Mouse (Mus musculus) neural tube, embryonic 12.5 days (tissue): ENCODE measurements at regions not wholly inside any gene's neighbourhood (a gene's known extent, or its start where the extent isn't known, plus 50 kb on each side); places are given as distances from the start of the nearest gene placed in this dataset.

Source experiments
- ATAC-seq: fragments of 200-750 bp; cut with Nextera tagmentation; 2 replicates; pipeline ENCODE4 v1.8.0; 2017; ENCODE audit warnings: low read depth, mild to moderate bottlenecking, moderate TSS enrichment, moderate library complexity; ENCODE audit not compliant: low FRiP score
- H3K27ac ChIP-seq: fragments of 300-500 bp; sonication (generic); 2 replicates; pipeline ENCODE4 v1.5.1; 2016
- H3K27me3 ChIP-seq: fragments of 300-500 bp; sonication (generic); replicated peaks from 2 replicates; pipeline ENCODE4 v1.6.1; 2016; ENCODE audit warnings: mild to moderate bottlenecking
- H3K36me3 ChIP-seq: fragments of 300-500 bp; sonication (generic); 2 replicates; pipeline ENCODE4 v1.6.1; 2016; ENCODE audit warnings: mild to moderate bottlenecking
- H3K4me1 ChIP-seq: fragments of 300-500 bp; sonication (generic); 2 replicates; pipeline ENCODE4 v1.6.1; 2016
- H3K4me2 ChIP-seq: fragments of 300-500 bp; sonication (generic); replicated peaks from 2 replicates; pipeline ENCODE4 v1.6.1; 2016; ENCODE audit warnings: mild to moderate bottlenecking
- H3K4me3 ChIP-seq: fragments of 300-500 bp; sonication (generic); 2 replicates; pipeline ENCODE4 v1.5.1; 2016
- H3K9ac ChIP-seq: fragments of 300-500 bp; sonication (generic); 2 replicates; pipeline ENCODE4 v1.6.1; 2016; ENCODE audit warnings: mild to moderate bottlenecking
- H3K9me3 ChIP-seq: fragments of 300-500 bp; sonication (generic); 2 replicates; pipeline ENCODE4 v1.6.1; 2016; ENCODE audit warnings: mild to moderate bottlenecking
- WGBS: fragments of 180-500 bp; shearing (Covaris S2); methylation state at CpG from one replicate; pipeline ENCODE4 v1.1.7; 2016; 5-methylcytosine and 5-hydroxymethylcytosine counted together

DNA sequence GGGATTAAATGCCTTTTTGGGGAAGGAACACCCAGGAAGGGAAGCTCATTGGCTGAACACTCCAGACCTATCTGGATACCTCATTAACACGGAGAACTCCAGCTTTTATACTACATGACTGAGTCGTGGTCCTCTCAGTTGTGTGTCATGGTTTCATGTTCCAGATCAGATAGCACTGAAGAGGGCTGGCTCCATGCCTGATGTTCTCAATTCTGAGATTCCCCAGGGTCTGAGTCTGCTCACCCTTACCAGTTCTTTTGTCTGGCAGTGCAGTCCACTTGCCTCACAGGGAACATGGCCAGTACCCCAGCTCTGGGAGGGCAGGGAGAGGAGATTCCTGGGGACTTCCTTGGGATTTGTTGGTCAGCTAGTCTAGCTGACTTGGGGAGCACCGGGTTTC lies 372.0 kb downstream of the Cd83 start:
- no peak for ATAC-seq
- Histone ChIP-seq H3K27ac (no peak overlapping the region), H3K4me3 (no peak overlapping the region), H3K36me3 (no peaks in the 10 kb centered on the region), H3K4me2 (no peak overlapping the region), H3K4me1 (peaks cover 5% of the 10 kb centered on the region; the same call in 1 of the 2 replicates), H3K27me3 (no peaks in the 10 kb centered on the region), H3K9ac (no peak overlapping the region), H3K9me3 (no peaks in the 10 kb centered on the region)
- WGBS = 90% methylated on average over 3 of the region's 3 CpGs

- Histone ChIP-seq H3K4me2 (no peak overlapping the region), H3K27ac (no peak overlapping the region)
Measured at GRCm38 (mm10) chr13:44157236-44157635, 372.7 kb downstream of the Cd83 start.

GRCm38 (mm10) chr13:44158364-44158763 lies 373.8 kb downstream of the Cd83 start:
- no peaks in the 10 kb centered on the region for H3K9me3 ChIP-seq
- H3K36me3 ChIP-seq = no peaks in the 10 kb centered on the region
- H3K4me2 ChIP-seq = no peak overlapping the region
- 70% methylated on average over 6 of the region's 6 CpGs for WGBS
- H3K27me3 ChIP-seq = no peaks in the 10 kb centered on the region
- H3K4me3 ChIP-seq = no peak overlapping the region
- H3K27ac ChIP-seq = no peak overlapping the region
- H3K9ac ChIP-seq = no peak overlapping the region
- H3K4me1 ChIP-seq = no peaks in the 10 kb centered on the region
- no peak for ATAC-seq

More at GRCm38 (mm10) chr13:44157236-44157635, 372.7 kb downstream of the Cd83 start:
- H3K36me3 ChIP-seq = no peaks in the 10 kb centered on the region
- no peak for ATAC-seq
- H3K9ac ChIP-seq = no peak overlapping the region
- no peaks in the 10 kb centered on the region for H3K9me3 ChIP-seq
- H3K27me3 ChIP-seq = no peaks in the 10 kb centered on the region
- H3K4me3 ChIP-seq = no peak overlapping the region
- 79% methylated on average over 4 of the region's 4 CpGs for WGBS
- H3K4me1 ChIP-seq = peaks cover 5% of the 10 kb centered on the region; the same call in 1 of the 2 replicates

- H3K4me2 ChIP-seq = no peak overlapping the region
- no peak overlapping the region for H3K4me3 ChIP-seq
- H3K9ac ChIP-seq = no peak overlapping the region
- H3K27me3 ChIP-seq = no peaks in the 10 kb centered on the region
- H3K27ac ChIP-seq = no peak overlapping the region
- ATAC-seq = no peak
- H3K4me1 ChIP-seq = no peaks in the 10 kb centered on the region
- 89% methylated on average over 2 of the region's 2 CpGs for WGBS
- no peaks in the 10 kb centered on the region for H3K9me3 ChIP-seq
- no peaks in the 10 kb centered on the region for H3K36me3 ChIP-seq
Measured at GRCm38 (mm10) chr13:44159346-44159745, 374.8 kb downstream of the Cd83 start.

GRCm38 (mm10) chr13:44164746-44165145 lies 380.2 kb downstream of the Cd83 start:
- Histone ChIP-seq H3K27me3 (no peaks in the 10 kb centered on the region), H3K4me3 (no peak overlapping the region), H3K36me3 (no peaks in the 10 kb centered on the region), H3K9ac (no peak overlapping the region), H3K4me1 (no peaks in the 10 kb centered on the region), H3K4me2 (no peak overlapping the region), H3K27ac (no peak overlapping the region), H3K9me3 (no peaks in the 10 kb centered on the region)
- no peak for ATAC-seq

GRCm38 (mm10) chr13:44167186-44167585 lies 382.6 kb downstream of the Cd83 start:
- Histone ChIP-seq H3K27ac (no peak overlapping the region), H3K36me3 (no peaks in the 10 kb centered on the region), H3K4me2 (no peak overlapping the region), H3K27me3 (0 out of 2 replicates have a peak, but pooled peaks cover 3% of the 10 kb centered on the region), H3K9ac (no peak overlapping the region), H3K9me3 (no peaks in the 10 kb centered on the region), H3K4me1 (no peaks in the 10 kb centered on the region), H3K4me3 (no peak overlapping the region)
- no peak for ATAC-seq
- 69% methylated on average over 9 of the region's 9 CpGs for WGBS

DNA sequence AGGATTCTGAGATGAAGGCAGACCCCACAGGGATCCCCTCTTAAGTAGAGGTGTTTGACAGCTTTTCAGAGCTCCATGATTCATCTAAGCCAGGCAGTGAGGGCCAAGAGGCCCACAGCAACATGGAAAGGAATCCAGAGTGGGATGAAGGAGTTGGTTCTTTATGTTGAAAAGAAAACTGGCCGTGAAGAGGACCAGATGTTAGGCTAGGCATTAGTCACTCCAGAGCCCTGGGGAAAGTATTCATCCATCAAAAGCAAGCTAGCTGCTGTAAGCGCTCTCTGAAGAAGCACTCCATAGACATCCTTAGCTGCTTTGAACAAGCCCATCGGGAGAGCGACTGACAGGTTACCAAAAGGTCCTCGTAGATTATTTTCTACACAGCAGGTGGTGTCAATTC lies 383.6 kb downstream of the Cd83 start:
- 0 out of 2 replicates have a peak, but pooled peaks cover 3% of the 10 kb centered on the region for H3K27me3 ChIP-seq
- H3K9me3 ChIP-seq = no peaks in the 10 kb centered on the region
- no peaks in the 10 kb centered on the region for H3K36me3 ChIP-seq
- H3K4me2 ChIP-seq = no peak overlapping the region
- H3K27ac ChIP-seq = no peak overlapping the region
- H3K4me1 ChIP-seq = no peaks in the 10 kb centered on the region
- ATAC-seq = no peak
- no peak overlapping the region for H3K4me3 ChIP-seq
- H3K9ac ChIP-seq = no peak overlapping the region
- 53% methylated on average over 5 of the region's 5 CpGs for WGBS

DNA sequence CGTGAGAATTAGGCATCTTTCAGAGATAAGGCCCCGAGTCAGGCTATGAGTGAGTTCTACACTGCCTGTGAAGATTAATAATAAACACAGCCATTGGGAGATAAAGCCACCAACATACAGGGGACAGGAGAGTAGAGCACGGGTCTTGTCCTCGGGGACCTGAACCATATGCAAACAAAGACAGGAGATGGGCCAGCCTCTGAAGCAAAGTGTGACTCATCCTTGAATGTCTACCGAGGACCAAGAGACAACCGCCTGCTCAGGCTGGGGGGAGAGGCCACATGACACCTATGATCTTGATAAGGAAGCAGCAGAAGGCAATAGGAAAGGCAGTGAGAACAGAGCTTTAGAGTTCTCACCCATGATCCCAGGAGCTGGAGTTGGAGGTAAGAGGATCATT lies 387.1 kb downstream of the Cd83 start:
- Histone ChIP-seq H3K36me3 (no peaks in the 10 kb centered on the region), H3K27me3 (0 out of 2 replicates have a peak, but pooled peaks cover 3% of the 10 kb centered on the region), H3K27ac (no peak overlapping the region), H3K9ac (no peak overlapping the region), H3K4me1 (no peaks in the 10 kb centered on the region), H3K9me3 (no peaks in the 10 kb centered on the region), H3K4me3 (no peak overlapping the region), H3K4me2 (no peak overlapping the region)
- no peak for ATAC-seq
- 85% methylated on average over 6 of the region's 6 CpGs for WGBS

GRCm38 (mm10) chr13:44172701-44173100 lies 388.1 kb downstream of the Cd83 start:
- Histone ChIP-seq H3K36me3 (no peaks in the 10 kb centered on the region), H3K4me2 (no peak overlapping the region), H3K9me3 (no peaks in the 10 kb centered on the region), H3K4me3 (no peak overlapping the region), H3K9ac (no peak overlapping the region), H3K27me3 (0 out of 2 replicates have a peak, but pooled peaks cover 3% of the 10 kb centered on the region), H3K27ac (no peak overlapping the region), H3K4me1 (no peaks in the 10 kb centered on the region)
- ATAC-seq = no peak
- WGBS = 87% methylated on average over 5 of the region's 5 CpGs

DNA sequence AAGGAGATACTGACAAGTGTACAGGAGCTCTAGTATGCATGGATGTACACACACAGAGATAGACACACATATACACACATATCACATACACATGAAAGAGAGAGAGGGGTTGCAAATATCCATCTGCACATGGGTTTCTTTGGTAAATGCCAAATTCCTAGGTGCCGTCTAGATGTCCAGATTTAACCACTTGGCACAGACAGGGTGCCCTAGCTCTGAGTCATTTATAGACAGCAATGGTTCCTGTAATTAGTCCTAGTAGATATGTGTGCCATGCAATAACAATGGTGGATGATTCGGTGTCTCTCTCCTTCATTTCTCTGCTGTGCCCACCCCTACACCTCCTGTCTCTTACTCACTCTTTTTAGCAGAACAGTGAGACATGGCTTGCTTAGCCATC lies 389.7 kb downstream of the Cd83 start:
- Histone ChIP-seq H3K27me3 (0 out of 2 replicates have a peak, but pooled peaks cover 3% of the 10 kb centered on the region), H3K9ac (no peak overlapping the region), H3K4me2 (no peak overlapping the region), H3K4me1 (no peaks in the 10 kb centered on the region), H3K27ac (no peak overlapping the region), H3K36me3 (no peaks in the 10 kb centered on the region), H3K9me3 (no peaks in the 10 kb centered on the region), H3K4me3 (no peak overlapping the region)
- no peak for ATAC-seq
- WGBS = 97% methylated on average over 2 of the region's 2 CpGs

GRCm38 (mm10) chr13:44175300-44176036 lies 390.9 kb downstream of the Cd83 start:
- ATAC-seq = no peak
- no peaks in the 10 kb centered on the region for H3K36me3 ChIP-seq
- H3K9ac ChIP-seq = no peak overlapping the region
- H3K27ac ChIP-seq = no peak overlapping the region
- no peaks in the 10 kb centered on the region for H3K4me1 ChIP-seq
- no peak overlapping the region for H3K4me3 ChIP-seq
- H3K27me3 ChIP-seq = no peaks in the 10 kb centered on the region
- H3K4me2 ChIP-seq = no peak overlapping the region
- H3K9me3 ChIP-seq = no peaks in the 10 kb centered on the region
- WGBS = 89% methylated on average over 8 of the region's 8 CpGs

DNA sequence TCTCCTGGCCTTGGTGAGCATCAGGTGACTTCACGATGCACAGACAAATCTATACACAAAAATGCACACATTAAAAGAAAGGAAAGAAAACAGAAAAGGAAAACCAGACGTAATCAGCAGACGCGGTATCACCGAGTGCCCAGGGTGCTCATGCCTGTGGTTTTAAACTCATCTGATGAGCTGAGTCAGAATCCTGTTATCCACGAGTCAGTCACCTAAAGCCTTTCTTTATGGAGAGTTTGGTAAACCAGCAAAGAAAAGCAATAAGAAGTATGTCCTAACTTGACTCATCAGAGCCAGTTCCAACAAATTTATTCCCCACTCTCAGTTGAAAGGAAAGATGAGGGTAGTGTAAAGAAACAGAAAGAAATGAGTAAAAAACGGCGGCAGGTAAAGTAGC lies 391.5 kb downstream of the Cd83 start:
- 90% methylated on average over 8 of the region's 8 CpGs for WGBS
- Histone ChIP-seq H3K27ac (no peak overlapping the region), H3K27me3 (no peaks in the 10 kb centered on the region)

DNA sequence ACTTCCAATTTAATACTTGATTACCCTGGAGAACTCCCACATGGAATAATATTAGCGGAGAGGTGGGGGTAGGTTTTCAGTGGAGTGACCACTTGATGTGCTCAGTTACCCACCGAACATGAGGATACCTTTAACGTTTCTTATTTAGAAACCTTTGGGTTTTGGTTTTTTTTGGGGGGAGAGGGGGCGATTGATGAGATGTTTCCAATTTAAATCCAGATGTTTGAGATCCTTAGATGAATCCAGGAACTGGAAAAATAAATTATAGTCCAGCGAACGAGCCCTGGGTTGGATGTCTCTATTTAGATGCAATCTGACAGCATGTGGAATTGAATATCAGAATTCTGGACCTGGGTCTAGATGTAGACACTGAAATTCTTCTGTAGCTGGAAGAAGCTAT lies 393.4 kb downstream of the Cd83 start:
- no peak for ATAC-seq
- no peak overlapping the region for H3K4me3 ChIP-seq
- no peak overlapping the region for H3K9ac ChIP-seq
- H3K27ac ChIP-seq = no peak overlapping the region
- H3K4me2 ChIP-seq = no peak overlapping the region
- WGBS = 85% methylated on average over 6 of the region's 6 CpGs
- H3K27me3 ChIP-seq = no peaks in the 10 kb centered on the region
- H3K9me3 ChIP-seq = no peaks in the 10 kb centered on the region
- H3K4me1 ChIP-seq = peaks cover 7% of the 10 kb centered on the region; the same call in 1 of the 2 replicates
- no peaks in the 10 kb centered on the region for H3K36me3 ChIP-seq

More for the DNA sequence above, 391.5 kb downstream of the Cd83 start:
- no peaks in the 10 kb centered on the region for H3K4me1 ChIP-seq
- H3K4me2 ChIP-seq = no peak overlapping the region
- H3K9me3 ChIP-seq = no peaks in the 10 kb centered on the region
- no peaks in the 10 kb centered on the region for H3K36me3 ChIP-seq
- no peak for ATAC-seq
- no peak overlapping the region for H3K4me3 ChIP-seq
- H3K9ac ChIP-seq = no peak overlapping the region
